ENCODE assay signal across 10 mouse cellular contexts in the genomic region with DNA sequence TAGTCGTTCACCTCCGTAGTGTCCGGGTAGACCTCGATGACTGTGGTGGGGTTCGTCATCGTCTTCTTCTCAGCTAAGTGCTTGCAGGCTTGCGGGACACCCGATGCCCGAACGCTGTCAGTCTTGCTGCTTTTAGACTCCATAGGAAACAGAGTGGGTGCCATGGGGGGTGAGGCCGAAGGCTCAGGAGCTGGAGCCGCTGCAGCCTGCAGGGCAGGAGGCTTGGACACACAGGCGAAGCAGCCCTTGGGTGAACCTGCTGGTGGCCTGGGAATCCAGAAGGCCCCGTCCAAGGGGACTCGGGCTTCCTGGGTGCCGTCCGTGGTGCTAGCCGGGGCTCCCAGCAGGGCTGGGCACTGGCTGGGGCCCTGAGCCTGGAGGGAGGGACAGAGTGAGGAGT. TPM values are rescaled to one million over a fixed set of nuclear protein-coding genes. Genes with fewer than 3 reads are reported as not detected.
DNase-seq lines count a peak whose midpoint lies in the region; ATAC-seq and TF ChIP-seq lines count a peak whose summit lies in the region.
"Had no signal": no experiment of that assay in that cellular context is flagged by ENCODE, and none has a peak within 500 bp of the region (broad histone marks: within the 10 kb centered on the region; RNA-seq: fewer than 3 reads in every experiment).

No protein-coding gene starts in this region.

- H3K9me3 ChIP-seq in heart, embryonic 11.5 days (replicated peaks; ENCODE audit: control insufficient read depth, low read length): no peaks in the 10 kb centered on the region
- H3K9me3 ChIP-seq in lung, embryonic 15.5 days: no peaks in the 10 kb centered on the region
- H3K9me3 ChIP-seq in forebrain, postnatal 0 days (ENCODE audit: low read length): no peaks in the 10 kb centered on the region
- H3K9me3 ChIP-seq: midbrain, embryonic 12.5 days had no signal

- WGBS in heart, embryonic 11.5 days (ENCODE audit: insufficient replicate concordance): 72% methylated on average over 18 of the region's 18 CpGs
- 75% methylated on average over 18 of the region's 18 CpGs for WGBS in lung, embryonic 15.5 days
- 82% methylated on average over 18 of the region's 18 CpGs for WGBS in forebrain, postnatal 0 days

- H3K4me2 ChIP-seq in heart, embryonic 11.5 days: peak overlapping the region; percentile 95
- H3K4me2 ChIP-seq in lung, embryonic 15.5 days: peak overlapping the region; percentile 87
- peak overlapping the region; percentile 85 for H3K4me2 ChIP-seq in forebrain, postnatal 0 days (ENCODE audit: low read depth)

- intact Hi-C loops in heart, postnatal 14 days (cut with DNase I): loop anchor here (2.0 to 5.0 kb wide), 2 partner anchors 36 to 61 kb away; a partner anchor contains a TSS

- peaks cover 5% of the 10 kb centered on the region; the same call in 1 of the 2 replicates for H3K27me3 ChIP-seq in heart, embryonic 11.5 days (ENCODE audit: control insufficient read depth, insufficient read depth, low read length)
- H3K27me3 ChIP-seq in lung, embryonic 15.5 days: peaks cover 41% of the 10 kb centered on the region
- 0 out of 2 replicates have a peak, but pooled peaks cover 7% of the 10 kb centered on the region for H3K27me3 ChIP-seq in forebrain, postnatal 0 days (ENCODE audit: insufficient read depth, low read length)

- H3K9ac ChIP-seq in heart, embryonic 11.5 days (ENCODE audit: low read depth, low read length): no peak overlapping the region
- no peak overlapping the region for H3K9ac ChIP-seq in lung, embryonic 15.5 days
- peak overlapping the region; percentile 39; the same call in 1 of the 2 replicates for H3K9ac ChIP-seq in forebrain, postnatal 0 days
- H3K9ac ChIP-seq: midbrain, embryonic 12.5 days had no signal

- ATAC-seq in heart, embryonic 11.5 days (replicated peaks; ENCODE audit: insufficient number of reproducible peaks, low FRiP score, low TSS enrichment): no peak
- no peak for ATAC-seq in lung, embryonic 15.5 days (ENCODE audit: borderline replicate concordance, extremely low read depth, low FRiP score, low TSS enrichment)
- ATAC-seq in forebrain, postnatal 0 days: no peak
- ATAC-seq in megakaryocyte progenitor cell, adult 5-6 weeks (replicated peaks; ENCODE audit: poor library complexity): peak; percentile 2; the same call in 1 of the 2 replicates

- DNase-seq in heart, postnatal 14 days: no peak
- no peak for DNase-seq in lung, postnatal 25 days (ENCODE audit: low spot score)
- no peak for DNase-seq in forebrain, postnatal 0 days
- no peak for DNase-seq in embryo, embryonic 10.5 days (ENCODE audit: low spot score)
- no peak for DNase-seq in right cerebral cortex, postnatal 10 days (ENCODE audit: low spot score in 2 of 2)
- DNase-seq: adrenal gland, adult 8-10 months had no signal

- peak overlapping the region; percentile 52; the same call in 1 of the 2 replicates for H3K4me3 ChIP-seq in heart, embryonic 11.5 days (ENCODE audit: low read depth, low read length)
- H3K4me3 ChIP-seq in lung, embryonic 15.5 days: 0 out of 2 replicates have a peak overlapping the region, but pooled peaks have one; percentile 46
- 0 out of 2 replicates have a peak overlapping the region, but pooled peaks have one; percentile 44 for H3K4me3 ChIP-seq in forebrain, postnatal 0 days (ENCODE audit: low read depth, low read length)

- no peak overlapping the region for H3K27ac ChIP-seq in heart, embryonic 11.5 days (ENCODE audit: low read depth, low read length)
- H3K27ac ChIP-seq in lung, embryonic 15.5 days: no peak overlapping the region
- no peak overlapping the region for H3K27ac ChIP-seq in forebrain, postnatal 0 days (ENCODE audit: low read depth, low read length)
- H3K27ac ChIP-seq: midbrain, embryonic 12.5 days had no signal

- H3K36me3 ChIP-seq in heart, embryonic 11.5 days (ENCODE audit: control insufficient read depth, insufficient read depth, low read length): peaks cover 2% of the 10 kb centered on the region
- H3K36me3 ChIP-seq in lung, embryonic 15.5 days: peaks cover 1% of the 10 kb centered on the region; the same call in 1 of the 2 replicates
- peaks cover 10% of the 10 kb centered on the region; the same call in 1 of the 2 replicates for H3K36me3 ChIP-seq in forebrain, postnatal 0 days (ENCODE audit: insufficient read depth)

- H3K4me1 ChIP-seq in heart, embryonic 11.5 days (ENCODE audit: control insufficient read depth, insufficient read depth, low read length): peaks cover 24% of the 10 kb centered on the region
- peaks cover 15% of the 10 kb centered on the region for H3K4me1 ChIP-seq in lung, embryonic 15.5 days
- H3K4me1 ChIP-seq in forebrain, postnatal 0 days (ENCODE audit: insufficient read depth): 0 out of 2 replicates have a peak, but pooled peaks cover 6% of the 10 kb centered on the region

- TF ChIP-seq CTCF in forebrain, postnatal 0 days (IDR thresholded peaks at IDR 0.05; ENCODE audit: low read depth): no peak

RNA-seq across cellular contexts. Expression of a gene that starts 2.6 kb away (rescaled TPM):
- 7.6 and 8.3 TPM in 2 replicates for polyA plus RNA-seq in heart, embryonic 11.5 days (2014; fragmentation: Nextera tagmentation; extraction: Ambion mirVana)
- 1 to 10 TPM; 1.7 to 2.1 TPM for total RNA-seq in heart, postnatal 14 days (2021)
- polyA plus RNA-seq in lung, embryonic 15.5 days (2015; fragmentation: Nextera tagmentation; extraction: Ambion mirVana): 5.4 and 5.7 TPM in 2 replicates
- 5.6 and 6.6 TPM in 2 replicates for total RNA-seq in forebrain, postnatal 0 days (2014; rRNA removed)
- polyA plus RNA-seq in forebrain, postnatal 0 days (2015; fragmentation: Nextera tagmentation; extraction: Ambion mirVana): 10.2 and 13.0 TPM in 2 replicates
- not detected in 2 replicates for total RNA-seq in megakaryocyte progenitor cell, adult 5-6 weeks (2015)
- not detected in 2 replicates for total RNA-seq in megakaryocyte progenitor cell, adult 5-6 weeks (2017)

RNA-seq across cellular contexts. Expression of a gene that starts 11.5 kb away (rescaled TPM):
- 1.9 TPM in 1 of 2 replicates, not detected in the other for polyA plus RNA-seq in heart, embryonic 11.5 days (2014; fragmentation: Nextera tagmentation; extraction: Ambion mirVana)
- total RNA-seq in heart, postnatal 14 days (2021): 1 to 10 TPM; 2.4 to 6.7 TPM
- 0.39 and 0.72 TPM in 2 replicates for polyA plus RNA-seq in lung, embryonic 15.5 days (2015; fragmentation: Nextera tagmentation; extraction: Ambion mirVana)
- total RNA-seq in forebrain, postnatal 0 days (2014; rRNA removed): 21.2 and 45.2 TPM in 2 replicates
- polyA plus RNA-seq in forebrain, postnatal 0 days (2015; fragmentation: Nextera tagmentation; extraction: Ambion mirVana): 0.60 TPM in 1 of 2 replicates, not detected in the other
- total RNA-seq in megakaryocyte progenitor cell, adult 5-6 weeks (2015): not detected in 2 replicates
- total RNA-seq in megakaryocyte progenitor cell, adult 5-6 weeks (2017): 25.2 and 59.0 TPM in 2 replicates
- polyA plus RNA-seq: midbrain, embryonic 12.5 days had no signal

RNA-seq across cellular contexts. Expression of a gene that starts 16.9 kb away (rescaled TPM):
- polyA plus RNA-seq in heart, embryonic 11.5 days (2014; fragmentation: Nextera tagmentation; extraction: Ambion mirVana): 378 and 446 TPM in 2 replicates
- 100 to 1,000 TPM; 572 to 613 TPM for total RNA-seq in heart, postnatal 14 days (2021)
- 272 and 299 TPM in 2 replicates for polyA plus RNA-seq in lung, embryonic 15.5 days (2015; fragmentation: Nextera tagmentation; extraction: Ambion mirVana)
- total RNA-seq in forebrain, postnatal 0 days (2014; rRNA removed): 243 and 366 TPM in 2 replicates
- polyA plus RNA-seq in forebrain, postnatal 0 days (2015; fragmentation: Nextera tagmentation; extraction: Ambion mirVana): 313 and 338 TPM in 2 replicates
- total RNA-seq in megakaryocyte progenitor cell, adult 5-6 weeks (2015): 115 and 133 TPM in 2 replicates
- total RNA-seq in megakaryocyte progenitor cell, adult 5-6 weeks (2017): 129 and 170 TPM in 2 replicates
